Mouse (Mus musculus) heart, postnatal 10 days (tissue): ENCODE data around the gene Ndufs6. TPM values are rescaled to one million over a fixed set of nuclear protein-coding genes. Genes with fewer than 3 reads are reported as not detected.

Source experiments
- total RNA-seq, 2 experiments: library from RNA; stranded (reverse); gene quantifications; 2 replicates each; pipeline ENCODE4 v1.2.3; 2021

Gene Ndufs6
- total RNA-seq, 2 experiments from 2014 or later: 859 to 902 TPM

Other genes with a start within 250 kb of the Ndufs6 start
- 10 to 100 TPM; 27.6 to 49.8 TPM for gene Irx4, start 68.1 kb downstream of the Ndufs6 start, total RNA-seq
- 10 to 100 TPM; 43.0 to 46.9 TPM for gene Mrpl36, start within 50 bp of the Ndufs6 start, total RNA-seq
- 10 to 100 TPM; 10.7 to 13.0 TPM for gene Lpcat1, start 138.7 kb upstream of the Ndufs6 start, total RNA-seq
- not detected for gene Slc6a3, start 208.2 kb upstream of the Ndufs6 start, total RNA-seq